10 mouse cellular contexts compared by ENCODE assay signal in the genomic region with DNA sequence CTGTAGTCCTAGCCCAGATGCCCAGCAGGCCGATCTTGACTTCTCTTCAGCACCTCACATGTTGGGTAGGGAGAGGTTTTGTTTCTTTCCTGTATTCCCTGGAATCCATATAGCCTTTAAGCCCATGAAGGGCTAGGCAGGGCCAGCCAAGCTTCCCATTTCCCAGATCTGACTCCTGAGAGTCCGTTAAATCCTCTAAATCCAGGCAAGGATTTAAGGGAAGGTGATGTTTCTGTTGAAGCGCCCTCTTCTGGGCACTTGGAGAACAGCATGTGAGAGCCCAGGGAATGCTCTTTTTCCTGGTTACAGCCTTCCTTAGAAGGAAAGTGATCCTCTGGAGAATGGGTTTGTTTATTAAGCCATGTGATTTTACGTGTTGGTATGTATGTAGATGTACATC. TPM values are rescaled to one million over a fixed set of nuclear protein-coding genes. Genes with fewer than 3 reads are reported as not detected.
DNase-seq lines count a peak whose midpoint lies in the region; ATAC-seq and TF ChIP-seq lines count a peak whose summit lies in the region.
"Had no signal": no experiment of that assay in that cellular context is flagged by ENCODE, and none has a peak within 500 bp of the region (broad histone marks: within the 10 kb centered on the region; RNA-seq: fewer than 3 reads in every experiment).

No protein-coding gene starts in this region.

- H3K4me3 ChIP-seq in forebrain, postnatal 0 days (ENCODE audit: low read depth, low read length): no peak overlapping the region
- no peak overlapping the region for H3K4me3 ChIP-seq in forebrain, embryonic 15.5 days
- no peak overlapping the region for H3K4me3 ChIP-seq in midbrain, embryonic 14.5 days (replicated peaks; ENCODE audit: low read depth, low read length)
- no peak overlapping the region for H3K4me3 ChIP-seq in midbrain, embryonic 16.5 days (ENCODE audit: low read depth, low read length)
- H3K4me3 ChIP-seq in embryonic facial prominence, embryonic 14.5 days (ENCODE audit: low read depth, low read length): no peak overlapping the region
- H3K4me3 ChIP-seq in lung, adult 2 months (replicated peaks; ENCODE audit: extremely low read depth, low read depth, low read length): no peak overlapping the region
- H3K4me3 ChIP-seq: heart, embryonic 15.5 days; megakaryocyte, embryonic 14.5 days had no signal

- WGBS in forebrain, postnatal 0 days: 33% methylated on average over 4 of the region's 4 CpGs
- WGBS in forebrain, embryonic 15.5 days: 37% methylated on average over 4 of the region's 4 CpGs
- WGBS in midbrain, embryonic 14.5 days: 31% methylated on average over 4 of the region's 4 CpGs
- 37% methylated on average over 4 of the region's 4 CpGs for WGBS in midbrain, embryonic 16.5 days
- 33% methylated on average over 4 of the region's 4 CpGs for WGBS in embryonic facial prominence, embryonic 14.5 days
- WGBS in lung, adult 2 months: 35% methylated on average over 4 of the region's 4 CpGs

- no peaks in the 10 kb centered on the region for H3K9me3 ChIP-seq in forebrain, postnatal 0 days (ENCODE audit: low read length)
- no peaks in the 10 kb centered on the region for H3K9me3 ChIP-seq in forebrain, embryonic 15.5 days
- no peaks in the 10 kb centered on the region for H3K9me3 ChIP-seq in midbrain, embryonic 14.5 days (ENCODE audit: control insufficient read depth, low read length)
- no peaks in the 10 kb centered on the region for H3K9me3 ChIP-seq in midbrain, embryonic 16.5 days (replicated peaks; ENCODE audit: control insufficient read depth, low read length, poor library complexity, severe bottlenecking)
- H3K9me3 ChIP-seq in embryonic facial prominence, embryonic 14.5 days (ENCODE audit: control insufficient read depth, low read length): no peaks in the 10 kb centered on the region
- H3K9me3 ChIP-seq: heart, embryonic 15.5 days had no signal

- H3K4me2 ChIP-seq in forebrain, postnatal 0 days (ENCODE audit: low read depth): no peak overlapping the region
- H3K4me2 ChIP-seq in forebrain, embryonic 15.5 days (replicated peaks): no peak overlapping the region
- H3K4me2 ChIP-seq in midbrain, embryonic 14.5 days (ENCODE audit: low read length): no peak overlapping the region
- H3K4me2 ChIP-seq in midbrain, embryonic 16.5 days (ENCODE audit: low read length): no peak overlapping the region
- H3K4me2 ChIP-seq in embryonic facial prominence, embryonic 14.5 days (ENCODE audit: low read depth, low read length): no peak overlapping the region
- H3K4me2 ChIP-seq: heart, embryonic 15.5 days had no signal

- peak; percentile 78 for DNase-seq in forebrain, postnatal 0 days
- DNase-seq in midbrain, embryonic 14.5 days: peak; percentile 77
- DNase-seq in ZHBTc4 (ENCODE audit: low read depth, low spot score): peak; percentile 82
- DNase-seq in embryonic facial prominence, embryonic 14.5 days (ENCODE audit: low spot score): peak; percentile 47
- peak; percentile 58 for DNase-seq in lung, adult 2 months
- DNase-seq in c-Kit-positive CD71-positive TER-119-positive erythroid progenitor cells, embryonic 14.5 days (ENCODE audit: low spot score): no peak

- no peak; the same call in 1 of the 2 replicates for ATAC-seq in forebrain, postnatal 0 days
- no peak for ATAC-seq in forebrain, embryonic 15.5 days (replicated peaks)
- ATAC-seq in midbrain, embryonic 14.5 days (ENCODE audit: low FRiP score, low TSS enrichment): no peak
- ATAC-seq in midbrain, embryonic 16.5 days: no peak
- ATAC-seq in embryonic facial prominence, embryonic 14.5 days (ENCODE audit: low read depth): no peak

- H3K36me3 ChIP-seq in forebrain, postnatal 0 days (ENCODE audit: insufficient read depth): peaks cover 74% of the 10 kb centered on the region
- peaks cover 68% of the 10 kb centered on the region for H3K36me3 ChIP-seq in forebrain, embryonic 15.5 days
- peaks cover 75% of the 10 kb centered on the region for H3K36me3 ChIP-seq in midbrain, embryonic 14.5 days (ENCODE audit: control insufficient read depth, insufficient read depth, low read length)
- H3K36me3 ChIP-seq in midbrain, embryonic 16.5 days (ENCODE audit: control insufficient read depth, insufficient read depth, low read length): peaks cover 35% of the 10 kb centered on the region
- H3K36me3 ChIP-seq in embryonic facial prominence, embryonic 14.5 days (ENCODE audit: control insufficient read depth, insufficient read depth, low read length): peaks cover 90% of the 10 kb centered on the region

- TF ChIP-seq POLR2A in lung, adult 2 months (IDR thresholded peaks at IDR 0.05; ENCODE audit: borderline replicate concordance, extremely low read depth, low read depth, low read length): no peak

- no peaks in the 10 kb centered on the region for H3K4me1 ChIP-seq in forebrain, postnatal 0 days (ENCODE audit: insufficient read depth)
- peaks cover 12% of the 10 kb centered on the region for H3K4me1 ChIP-seq in forebrain, embryonic 15.5 days
- no peaks in the 10 kb centered on the region for H3K4me1 ChIP-seq in midbrain, embryonic 14.5 days (ENCODE audit: control insufficient read depth, insufficient read depth, low read length)
- peaks cover under 1% of the 10 kb centered on the region for H3K4me1 ChIP-seq in midbrain, embryonic 16.5 days (ENCODE audit: control insufficient read depth, insufficient read depth, low read length)
- H3K4me1 ChIP-seq in embryonic facial prominence, embryonic 14.5 days (ENCODE audit: control insufficient read depth, insufficient read depth, low read length): peaks cover 11% of the 10 kb centered on the region; the same call in 1 of the 2 replicates
- no peaks in the 10 kb centered on the region for H3K4me1 ChIP-seq in lung, adult 2 months (ENCODE audit: control insufficient read depth, insufficient read depth, low read length)

- no peaks in the 10 kb centered on the region for H3K27me3 ChIP-seq in forebrain, postnatal 0 days (ENCODE audit: insufficient read depth, low read length)
- no peaks in the 10 kb centered on the region for H3K27me3 ChIP-seq in forebrain, embryonic 15.5 days
- no peaks in the 10 kb centered on the region for H3K27me3 ChIP-seq in midbrain, embryonic 14.5 days (ENCODE audit: control insufficient read depth, insufficient read depth, low read length)
- H3K27me3 ChIP-seq in midbrain, embryonic 16.5 days (ENCODE audit: control insufficient read depth, insufficient read depth, low read depth, low read length): no peaks in the 10 kb centered on the region
- H3K27me3 ChIP-seq in embryonic facial prominence, embryonic 14.5 days (replicated peaks; ENCODE audit: control insufficient read depth, insufficient read depth, low read length): no peaks in the 10 kb centered on the region
- H3K27me3 ChIP-seq: heart, embryonic 15.5 days had no signal

- H3K9ac ChIP-seq in forebrain, postnatal 0 days: no peak overlapping the region
- no peak overlapping the region for H3K9ac ChIP-seq in forebrain, embryonic 15.5 days (replicated peaks)
- H3K9ac ChIP-seq in midbrain, embryonic 14.5 days (replicated peaks; ENCODE audit: low read length): no peak overlapping the region
- H3K9ac ChIP-seq in midbrain, embryonic 16.5 days (ENCODE audit: low read depth, low read length): no peak overlapping the region
- H3K9ac ChIP-seq in embryonic facial prominence, embryonic 14.5 days (ENCODE audit: low read depth, low read length): no peak overlapping the region
- H3K9ac ChIP-seq: heart, embryonic 15.5 days had no signal

- no peak overlapping the region for H3K27ac ChIP-seq in forebrain, postnatal 0 days (ENCODE audit: low read depth, low read length)
- no peak overlapping the region for H3K27ac ChIP-seq in forebrain, embryonic 15.5 days (replicated peaks)
- H3K27ac ChIP-seq in midbrain, embryonic 14.5 days (replicated peaks; ENCODE audit: low read depth, low read length): no peak overlapping the region
- no peak overlapping the region for H3K27ac ChIP-seq in midbrain, embryonic 16.5 days (ENCODE audit: low read length)
- H3K27ac ChIP-seq in embryonic facial prominence, embryonic 14.5 days (replicated peaks; ENCODE audit: low read depth, low read length): no peak overlapping the region
- H3K27ac ChIP-seq: heart, embryonic 15.5 days had no signal

- TF ChIP-seq CTCF in forebrain, postnatal 0 days (IDR thresholded peaks at IDR 0.05; ENCODE audit: low read depth): peak; percentile 84
- peak; percentile 51; the same call in 1 of the 2 replicates for TF ChIP-seq CTCF in lung, adult 2 months (IDR thresholded peaks at IDR 0.05; ENCODE audit: insufficient read depth, low read length)

RNA-seq across cellular contexts. Expression of a gene that starts 13.2 kb away (rescaled TPM):
- 24.2 and 28.5 TPM in 2 replicates for total RNA-seq in forebrain, postnatal 0 days (2014; rRNA removed)
- polyA plus RNA-seq in forebrain, postnatal 0 days (2015; fragmentation: Nextera tagmentation; extraction: Ambion mirVana): 4.4 and 5.5 TPM in 2 replicates
- polyA plus RNA-seq in forebrain, embryonic 15.5 days (2015; fragmentation: Nextera tagmentation; extraction: Ambion mirVana): 10.5 and 10.7 TPM in 2 replicates
- 6.5 and 11.2 TPM in 2 replicates for polyA plus RNA-seq in midbrain, embryonic 14.5 days (2014; fragmentation: Nextera tagmentation; extraction: Ambion mirVana)
- polyA plus RNA-seq in midbrain, embryonic 16.5 days (2015; fragmentation: Nextera tagmentation; extraction: Ambion mirVana): 11.0 and 11.9 TPM in 2 replicates
- 15.6 and 19.5 TPM in 2 replicates for polyA plus RNA-seq in embryonic facial prominence, embryonic 14.5 days (2014; fragmentation: Nextera tagmentation; extraction: Ambion mirVana)
- 9.4 and 12.4 TPM in 2 replicates for polyA plus RNA-seq in lung, adult 2 months (2012; rRNA removed)

RNA-seq across cellular contexts. Expression of a gene that starts 17.2 kb away (rescaled TPM):
- total RNA-seq in forebrain, postnatal 0 days (2014; rRNA removed): 0.29 and 0.46 TPM in 2 replicates
- polyA plus RNA-seq in forebrain, postnatal 0 days (2015; fragmentation: Nextera tagmentation; extraction: Ambion mirVana): 0.24 and 0.33 TPM in 2 replicates
- polyA plus RNA-seq in forebrain, embryonic 15.5 days (2015; fragmentation: Nextera tagmentation; extraction: Ambion mirVana): 0.29 and 0.32 TPM in 2 replicates
- 0.19 and 0.20 TPM in 2 replicates for polyA plus RNA-seq in midbrain, embryonic 14.5 days (2014; fragmentation: Nextera tagmentation; extraction: Ambion mirVana)
- 0.15 and 0.20 TPM in 2 replicates for polyA plus RNA-seq in midbrain, embryonic 16.5 days (2015; fragmentation: Nextera tagmentation; extraction: Ambion mirVana)
- 0.25 and 0.50 TPM in 2 replicates for polyA plus RNA-seq in embryonic facial prominence, embryonic 14.5 days (2014; fragmentation: Nextera tagmentation; extraction: Ambion mirVana)
- polyA plus RNA-seq in lung, adult 2 months (2012; rRNA removed): 0.15 and 0.34 TPM in 2 replicates

RNA-seq across cellular contexts. Expression of a gene that starts 17.8 kb away (rescaled TPM):
- total RNA-seq in forebrain, postnatal 0 days (2014; rRNA removed): 13.6 and 20.0 TPM in 2 replicates
- polyA plus RNA-seq in forebrain, postnatal 0 days (2015; fragmentation: Nextera tagmentation; extraction: Ambion mirVana): 3.2 and 5.3 TPM in 2 replicates
- polyA plus RNA-seq in forebrain, embryonic 15.5 days (2015; fragmentation: Nextera tagmentation; extraction: Ambion mirVana): 10.1 and 10.4 TPM in 2 replicates
- 6.5 and 7.1 TPM in 2 replicates for polyA plus RNA-seq in midbrain, embryonic 14.5 days (2014; fragmentation: Nextera tagmentation; extraction: Ambion mirVana)
- 10.4 and 10.5 TPM in 2 replicates for polyA plus RNA-seq in midbrain, embryonic 16.5 days (2015; fragmentation: Nextera tagmentation; extraction: Ambion mirVana)
- 9.1 and 9.7 TPM in 2 replicates for polyA plus RNA-seq in embryonic facial prominence, embryonic 14.5 days (2014; fragmentation: Nextera tagmentation; extraction: Ambion mirVana)
- 20.3 and 24.2 TPM in 2 replicates for polyA plus RNA-seq in lung, adult 2 months (2012; rRNA removed)

RNA-seq across cellular contexts. Expression of a gene that starts 33.1 kb away (rescaled TPM):
- 96.2 and 103 TPM in 2 replicates for total RNA-seq in forebrain, postnatal 0 days (2014; rRNA removed)
- polyA plus RNA-seq in forebrain, postnatal 0 days (2015; fragmentation: Nextera tagmentation; extraction: Ambion mirVana): 131 and 132 TPM in 2 replicates
- polyA plus RNA-seq in forebrain, embryonic 15.5 days (2015; fragmentation: Nextera tagmentation; extraction: Ambion mirVana): 106 and 112 TPM in 2 replicates
- polyA plus RNA-seq in midbrain, embryonic 14.5 days (2014; fragmentation: Nextera tagmentation; extraction: Ambion mirVana): 125 and 142 TPM in 2 replicates
- polyA plus RNA-seq in midbrain, embryonic 16.5 days (2015; fragmentation: Nextera tagmentation; extraction: Ambion mirVana): 160 and 180 TPM in 2 replicates
- 56.9 and 71.5 TPM in 2 replicates for polyA plus RNA-seq in embryonic facial prominence, embryonic 14.5 days (2014; fragmentation: Nextera tagmentation; extraction: Ambion mirVana)
- 37.6 and 51.9 TPM in 2 replicates for polyA plus RNA-seq in lung, adult 2 months (2012; rRNA removed)

RNA-seq across cellular contexts. Expression of a gene that starts 44.0 kb away (rescaled TPM):
- 6.0 and 11.9 TPM in 2 replicates for total RNA-seq in forebrain, postnatal 0 days (2014; rRNA removed)
- 3.2 and 3.9 TPM in 2 replicates for polyA plus RNA-seq in forebrain, postnatal 0 days (2015; fragmentation: Nextera tagmentation; extraction: Ambion mirVana)
- 10.9 and 13.6 TPM in 2 replicates for polyA plus RNA-seq in forebrain, embryonic 15.5 days (2015; fragmentation: Nextera tagmentation; extraction: Ambion mirVana)
- 6.2 and 8.7 TPM in 2 replicates for polyA plus RNA-seq in midbrain, embryonic 14.5 days (2014; fragmentation: Nextera tagmentation; extraction: Ambion mirVana)
- polyA plus RNA-seq in midbrain, embryonic 16.5 days (2015; fragmentation: Nextera tagmentation; extraction: Ambion mirVana): 6.7 and 7.0 TPM in 2 replicates
- polyA plus RNA-seq in embryonic facial prominence, embryonic 14.5 days (2014; fragmentation: Nextera tagmentation; extraction: Ambion mirVana): 56.5 and 74.7 TPM in 2 replicates
- 26.4 and 27.3 TPM in 2 replicates for polyA plus RNA-seq in lung, adult 2 months (2012; rRNA removed)
